Mouse (Mus musculus) left cerebral cortex, postnatal 10 days (tissue): ENCODE measurements around the gene Dnpep. TPM values are rescaled to one million over a fixed set of nuclear protein-coding genes. Genes with fewer than 3 reads are reported as not detected.

Experiments used
- DNase-seq, 2 experiments: peaks; one replicate each; pipeline ENCODE4 v3.0.0; 2021 to 2022; ENCODE audit warnings: low spot score in 2 of 2, mixed read lengths in 1 of 2; ENCODE audit errors: extremely low spot score in 1 of 2
- intact Hi-C: fragments of 180-260 bp; cut with DNase I; formaldehyde crosslinking; loops from one replicate; pipeline ENCODE4 v1.15.1; 2025
- total RNA-seq, 2 experiments: library from RNA; stranded (reverse); gene quantifications; 2 replicates each; pipeline ENCODE4 v1.2.3; 2021

Gene Dnpep
- total RNA-seq, 2 experiments from 2014 or later, result 60.6 to 67.1 TPM

DNA sequence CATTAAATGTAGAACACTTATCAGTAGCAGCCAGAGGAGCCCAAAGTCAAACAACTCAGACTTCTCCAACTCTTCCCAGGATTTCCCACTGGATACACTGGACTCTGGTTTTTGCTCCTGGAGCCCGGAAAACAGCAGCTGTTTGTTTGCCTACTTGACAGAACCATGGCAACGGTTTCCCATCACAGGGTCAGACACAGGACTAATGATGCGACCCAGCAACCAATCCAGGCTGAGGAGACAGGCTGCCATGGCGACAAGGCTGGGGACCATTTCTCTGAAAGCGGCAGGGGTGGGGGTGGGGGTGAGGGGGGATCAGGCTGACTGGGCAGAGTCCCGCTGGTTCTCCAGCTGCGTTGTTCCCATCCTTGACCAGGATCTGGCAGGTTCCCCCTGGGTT lies 28.4 kb downstream of the Dnpep start:
- intact Hi-C loops, result no loop called here
- peak; percentile 49 to 64 for DNase-seq

DNA sequence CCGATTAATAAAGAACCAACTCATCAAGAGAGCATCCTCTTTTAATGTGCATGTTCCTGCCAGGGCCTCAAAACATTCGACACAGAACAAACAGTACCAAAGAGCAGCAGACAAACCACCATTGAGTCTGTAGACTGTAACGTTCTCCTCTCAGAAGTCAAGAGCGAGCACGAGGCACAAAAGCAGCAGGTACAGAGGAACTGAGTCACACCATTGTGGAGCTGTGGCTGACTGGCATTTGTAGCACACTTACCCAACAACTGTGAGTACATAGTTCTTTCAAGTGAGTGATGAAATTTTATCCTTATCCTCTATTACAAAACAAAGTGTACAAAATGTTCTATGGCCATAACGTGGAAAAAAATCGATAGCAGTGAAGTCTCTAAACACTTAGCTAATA lies 32.9 kb downstream of the Dnpep start:
- intact Hi-C loops, result no loop called here
- no peak for DNase-seq

DNA sequence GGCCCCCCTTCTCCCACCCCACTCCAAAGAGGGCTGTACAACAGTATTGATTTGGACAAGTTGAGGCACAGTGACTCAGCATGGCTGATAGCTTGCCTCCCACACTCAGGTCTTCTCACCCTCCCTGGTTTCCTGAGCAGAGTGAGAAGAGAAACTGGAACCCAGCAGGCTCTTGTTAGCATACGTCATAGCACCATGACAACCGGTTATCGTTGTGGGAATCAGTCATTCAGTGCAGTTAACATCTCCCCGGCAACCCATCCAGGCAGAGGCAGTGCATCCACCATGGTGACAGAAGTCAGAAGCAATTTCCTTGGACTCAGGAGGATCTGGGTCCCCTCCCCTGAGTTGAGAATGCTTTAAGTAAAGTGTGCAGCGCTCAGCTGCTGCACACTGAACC lies 34.8 kb downstream of the Dnpep start:
- DNase-seq, result peak in 1 of 2 experiments; percentile 45

DNA sequence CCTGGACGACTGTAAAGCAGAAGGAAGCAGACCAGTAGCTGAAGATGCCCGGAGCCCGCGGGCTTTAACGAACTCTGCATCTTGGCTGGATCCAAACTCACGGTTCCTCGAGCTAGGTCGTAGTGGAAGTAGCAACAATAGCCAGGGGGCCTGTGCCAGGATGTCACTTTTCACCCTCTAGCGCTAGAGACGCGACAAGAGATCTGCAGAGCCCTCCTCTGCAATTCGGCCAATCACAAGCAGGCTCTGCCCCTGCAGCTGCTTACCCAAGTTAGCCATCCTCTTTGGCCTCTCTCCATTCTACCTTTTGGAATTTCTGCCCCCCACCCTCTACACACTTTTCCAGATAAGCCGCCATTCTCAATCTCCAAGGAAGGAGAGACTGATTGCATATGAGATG lies 39.6 kb downstream of the Dnpep start, which contains the start of gene Resp18:
Gene Resp18, minus strand, starts transcription at position 188 of the 400 bp plus-strand sequence.
- intact Hi-C loops, result no loop called here
- no peak for DNase-seq

More for the DNA sequence above, 34.8 kb downstream of the Dnpep start:
- intact Hi-C loops, result no loop called here

DNA sequence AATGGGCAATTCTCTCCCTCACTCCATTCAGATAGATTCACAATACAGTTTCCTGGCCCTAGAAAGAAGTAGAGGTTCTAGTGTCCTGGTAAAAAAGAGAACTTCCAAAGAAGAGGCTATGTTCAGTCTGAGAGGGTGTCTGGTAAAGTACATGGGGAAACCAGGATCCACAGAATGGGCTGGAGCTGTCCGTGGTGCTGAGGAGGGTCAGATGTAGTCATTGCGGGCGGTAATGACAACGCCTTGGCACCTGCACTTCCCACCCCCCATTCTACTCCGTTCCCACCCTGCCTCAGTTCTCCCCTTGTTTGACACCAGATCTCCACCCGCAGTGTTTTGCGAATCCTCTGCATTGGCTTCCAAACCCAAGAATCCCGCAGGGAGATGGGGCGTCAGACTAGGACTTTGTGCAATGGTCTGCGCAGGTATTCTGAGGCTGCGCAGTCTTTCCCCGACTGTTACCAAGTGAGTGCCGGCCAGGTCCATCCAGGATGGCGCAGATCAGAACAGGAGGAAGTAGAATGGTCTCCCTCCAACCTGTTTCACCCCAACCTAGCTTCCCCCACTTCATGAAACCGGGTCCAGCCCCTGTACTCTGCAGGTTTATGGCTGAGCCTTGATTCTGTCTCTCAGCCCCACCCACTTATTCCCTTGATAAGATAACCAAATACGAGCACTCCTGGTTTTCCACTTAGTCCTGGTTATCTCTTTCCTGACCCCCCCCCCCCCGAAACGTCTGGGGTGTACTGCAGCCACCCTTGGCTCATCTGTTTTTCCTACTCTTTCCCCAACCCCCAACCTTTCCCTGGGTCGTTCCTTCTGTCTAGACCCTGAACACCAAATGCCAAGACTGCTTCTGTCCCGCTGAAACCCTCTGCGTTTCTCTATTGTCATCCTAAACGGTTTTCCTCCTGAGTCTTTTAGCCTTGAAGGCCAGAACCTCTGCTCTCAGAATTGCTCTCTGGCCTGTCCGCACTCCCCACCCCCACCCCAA lies 40.3 kb downstream of the Dnpep start:
- intact Hi-C loops, result no loop called here
- no peak for DNase-seq

DNA sequence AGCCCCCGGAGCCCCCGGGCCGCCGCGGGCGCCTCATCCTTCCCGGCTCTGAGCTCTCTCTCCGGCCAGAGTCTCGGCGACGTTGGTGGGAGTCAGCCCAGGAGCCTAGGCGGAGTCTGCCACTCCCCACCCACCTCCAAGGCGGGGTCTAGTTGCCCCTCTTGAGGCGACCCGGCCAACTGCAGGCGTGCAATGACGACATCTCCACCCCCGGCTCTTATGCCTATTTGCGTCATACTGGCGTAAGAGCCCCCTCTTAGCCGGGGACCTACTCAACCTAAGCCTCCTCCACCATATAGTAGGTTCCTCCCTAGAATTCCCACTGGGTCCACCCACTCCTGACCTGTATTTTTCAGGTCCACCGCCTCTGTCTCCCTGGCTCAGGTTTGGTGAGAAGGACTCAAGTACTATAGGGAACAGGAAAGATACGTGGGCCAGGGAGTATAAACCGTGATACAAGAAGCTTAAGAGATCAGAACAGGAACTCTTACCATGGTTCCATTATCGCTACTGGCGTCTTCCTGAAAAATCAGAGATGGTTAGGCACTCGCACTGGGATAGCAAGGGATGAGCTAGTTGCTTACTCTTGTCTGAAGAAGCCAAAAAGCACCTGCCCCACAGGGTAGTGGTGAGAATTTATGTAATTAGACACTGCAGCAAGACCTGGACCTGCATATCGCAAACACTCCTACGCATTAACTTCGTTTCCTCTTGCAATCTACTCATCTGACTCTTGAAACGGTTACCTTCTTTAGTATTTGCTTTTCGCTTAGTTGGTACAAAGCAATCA lies 53.5 kb downstream of the Dnpep start, which contains the start of gene Ptprn:
Gene Ptprn, minus strand, starts transcription at position 412 of the 790 bp plus-strand sequence.
- intact Hi-C loops, result no loop called here
- peak; percentile 74 to 80 for DNase-seq

DNA sequence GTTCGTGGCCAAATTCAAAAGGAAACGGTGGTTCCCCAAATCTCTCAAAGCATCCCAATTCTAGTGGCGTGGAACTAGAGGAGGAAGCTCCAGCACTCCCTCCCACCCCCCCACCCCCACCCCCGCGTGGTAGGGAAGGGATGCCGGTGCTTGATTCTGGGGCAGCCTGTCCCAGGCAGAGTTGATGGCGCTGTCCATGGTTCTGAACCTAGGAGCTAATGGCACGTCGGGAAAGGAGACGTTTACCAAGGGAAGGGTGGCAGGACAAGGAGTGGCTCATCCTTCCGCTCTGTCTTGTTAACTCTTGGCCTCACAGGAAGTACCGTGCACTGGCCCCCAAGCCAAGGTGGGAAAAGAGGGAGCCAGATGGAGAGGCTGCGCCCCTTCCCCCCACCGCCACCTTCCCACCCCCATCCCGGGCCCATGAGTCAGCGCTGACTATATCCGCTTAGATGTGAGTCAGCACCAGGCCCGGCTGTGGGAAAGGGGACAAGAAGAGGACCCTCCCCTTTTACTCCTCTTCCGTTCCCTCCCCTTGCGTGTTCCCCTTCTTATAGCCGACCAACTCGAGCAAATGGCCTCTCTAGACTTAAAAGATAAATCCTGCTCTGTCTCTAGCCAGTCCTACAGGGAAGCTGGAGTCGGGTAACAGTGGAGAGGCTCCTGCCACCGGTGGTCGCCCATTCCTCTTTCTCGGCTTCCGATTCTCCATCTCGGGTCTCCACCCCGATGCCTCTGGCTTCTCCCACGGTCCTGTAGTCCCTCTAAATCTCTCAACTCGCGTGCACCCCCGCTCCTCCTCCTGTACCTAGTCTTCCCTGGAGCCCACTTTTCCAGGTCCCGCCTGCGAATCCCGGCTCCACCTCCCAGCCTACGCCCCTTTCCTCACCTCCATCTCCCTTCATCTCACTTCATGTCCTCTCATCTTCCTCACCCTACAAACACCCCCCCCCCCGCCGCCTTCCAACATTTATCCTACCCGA lies 54.5 kb downstream of the Dnpep start:
- DNase-seq, result peak in 1 of 2 experiments; percentile 69
- intact Hi-C loops, result no loop called here

DNA sequence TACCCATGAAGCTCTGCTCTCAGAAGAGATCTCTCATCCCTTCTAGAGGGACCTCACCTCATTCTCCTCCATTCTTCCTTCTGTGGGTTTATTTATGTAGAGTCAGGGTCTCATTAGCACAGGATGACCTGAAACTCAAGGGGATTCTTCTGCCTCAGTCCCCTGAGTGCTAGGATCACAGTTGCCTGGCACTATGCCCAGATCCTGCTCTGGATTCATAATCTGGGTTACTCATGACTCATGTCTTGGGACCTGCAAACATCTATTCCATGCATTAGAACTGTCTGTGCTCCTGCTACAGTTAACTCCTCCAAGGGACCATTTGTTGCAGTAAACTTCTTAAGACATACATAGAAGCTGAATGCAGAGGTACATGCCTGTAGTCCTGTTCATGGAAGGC lies 56.5 kb downstream of the Dnpep start:
- intact Hi-C loops, result no loop called here
- no peak for DNase-seq

Other genes with a start within 250 kb of the Dnpep start
- gene Nhej1, start 192.8 kb downstream of the Dnpep start, total RNA-seq, result 1 to 10 TPM; 1.9 to 2.7 TPM
- gene Slc23a3, start 184.1 kb downstream of the Dnpep start, total RNA-seq, result under 1 TPM in 1 of 2 experiments, not detected in 1; 0.21 TPM
- 10 to 100 TPM; 31.7 to 33.4 TPM for gene Cnppd1, start 175.3 kb downstream of the Dnpep start, total RNA-seq
- 100 to 1,000 TPM; 151 to 153 TPM for gene Retreg2, start 175.2 kb downstream of the Dnpep start, total RNA-seq
- 10 to 100 TPM; 20.2 to 21.3 TPM for gene Zfand2b, start 149.3 kb downstream of the Dnpep start, total RNA-seq
- gene Abcb6, start 137.6 kb downstream of the Dnpep start, total RNA-seq, result 10 to 100 TPM; 45.6 to 47.0 TPM
- 10 to 100 TPM; 18.2 to 19.3 TPM for gene Ankzf1, start 125.8 kb downstream of the Dnpep start, total RNA-seq
- 100 to 1,000 TPM; 111 to 119 TPM for gene Atg9a, start 125.8 kb downstream of the Dnpep start, total RNA-seq
- 10 to 100 TPM; 18.3 to 22.1 TPM for gene Glb1l, start 107.2 kb downstream of the Dnpep start, total RNA-seq
- gene Stk16, start 107.2 kb downstream of the Dnpep start, total RNA-seq, result 10 to 100 TPM; 94.4 to 95.0 TPM
- gene Tuba4a, start 98.1 kb downstream of the Dnpep start, total RNA-seq, result 100 to 1,000 TPM; 456 to 464 TPM
- not detected for gene A630095N17Rik, start 85.9 kb downstream of the Dnpep start, total RNA-seq
- 10 to 100 TPM; 64.1 to 69.0 TPM for gene Dnajb2, start 81.6 kb downstream of the Dnpep start, total RNA-seq
- gene Ptprn, start 53.5 kb downstream of the Dnpep start, total RNA-seq, result 100 to 1,000 TPM; 257 to 262 TPM
- 10 to 100 TPM; 72.5 to 81.7 TPM for gene Resp18, start 39.6 kb downstream of the Dnpep start, total RNA-seq
- gene Des, start 42.3 kb upstream of the Dnpep start, total RNA-seq, result 1 to 10 TPM; 1.5 TPM
- gene Speg, start 57.3 kb upstream of the Dnpep start, total RNA-seq, result 100 to 1,000 TPM; 182 to 186 TPM
- 10 to 100 TPM; 51.9 to 53.7 TPM for gene Gmppa, start 117.9 kb upstream of the Dnpep start, total RNA-seq
- gene Asic4, start 132.4 kb upstream of the Dnpep start, total RNA-seq, result 10 to 100 TPM; 17.2 to 22.0 TPM
- 10 to 100 TPM; 79.8 to 80.6 TPM for gene Chpf, start 161.3 kb upstream of the Dnpep start, total RNA-seq
- 10 to 100 TPM; 58.2 to 59.3 TPM for gene Tmem198, start 161.5 kb upstream of the Dnpep start, total RNA-seq
- 10 to 100 TPM; 35.1 to 39.4 TPM for gene Obsl1, start 188.5 kb upstream of the Dnpep start, total RNA-seq
- gene Inha, start 189.1 kb upstream of the Dnpep start, total RNA-seq, result 10 to 100 TPM; 36.9 to 37.2 TPM
- gene Stk11ip, start 203.5 kb upstream of the Dnpep start, total RNA-seq, result 10 to 100 TPM; 29.4 to 29.7 TPM
- 100 to 1,000 TPM; 203 to 204 TPM for gene Slc4a3, start 228.3 kb upstream of the Dnpep start, total RNA-seq